Mouse (Mus musculus): ENCODE measurements around the gene Crxos. TPM values are rescaled to one million over a fixed set of nuclear protein-coding genes. Genes with fewer than 3 reads are reported as not detected.

Gene Crxos
- total and polyA plus RNA-seq, 3 experiments: 1.1 to 1.5 TPM; not detected in 1

GRCm38 (mm10) chr7:15859657-15860056, 22.8 kb upstream of the Crxos start:
- no peak overlapping the region for H3K4me3 ChIP-seq (replicated peaks in 1 of 3; ENCODE audit: low read depth in 2 of 3, low read length in 2 of 3, poor library complexity in 1 of 3)
- H3K9me3 ChIP-seq (replicated peaks; ENCODE audit: low read length): peaks cover 2% of the 10 kb centered on the region
- no peak overlapping the region for H3K4me2 ChIP-seq (ENCODE audit: insufficient read depth, low read depth, poor library complexity, severe bottlenecking)
- H3K79me2 ChIP-seq (replicated peaks; ENCODE audit: control insufficient read depth, extremely low read depth, insufficient read depth, poor library complexity, severe bottlenecking): no peaks in the 10 kb centered on the region
- H3K27ac ChIP-seq (ENCODE audit: insufficient read depth, low read depth): no peak overlapping the region
- in situ Hi-C loops (cut with MboI; ENCODE audit: low pct_ligation_motif_present, low pct_unique_long_range_greater_than_20kb, low sequenced_read_pairs): no loop called here
- peaks cover 61% of the 10 kb centered on the region for H3K27me3 ChIP-seq (replicated peaks)
- no peak overlapping the region for H3K9ac ChIP-seq (ENCODE audit: insufficient read depth, low read depth)
- H3K4me1 ChIP-seq (ENCODE audit: control insufficient read depth in 1 of 2, insufficient read depth in 2 of 2): no peaks in the 10 kb centered on the region
- dilution Hi-C loops (cut with MboI; ENCODE audit: extremely low pct_ligation_motif_present, extremely low pct_unique_long_range_greater_than_20kb, low sequenced_read_pairs): no loop called here
- peak; percentile 17 for DNase-seq (ENCODE audit: extremely low read depth)
- TF ChIP-seq RAD21 (IDR thresholded peaks at IDR 0.05; ENCODE audit: low read depth, low read length): peak; percentile 66
- TF ChIP-seq CHD2 (IDR thresholded peaks at IDR 0.05; ENCODE audit: low read length): no peak
- peak in 1 of 2 experiments; percentile 67; a peak in 2 of 4 replicates for TF ChIP-seq CTCF (conservative IDR thresholded peaks at IDR 0.05 in 1 of 2, IDR thresholded peaks at IDR 0.05 in 1 of 2; ENCODE audit: low read depth in 2 of 2, low read length in 2 of 2)
- peak; percentile 59 for TF ChIP-seq SMC3 (IDR thresholded peaks at IDR 0.05; ENCODE audit: low read depth, low read length)
- H3K36me3 ChIP-seq (replicated peaks in 1 of 2; ENCODE audit: control insufficient read depth in 1 of 2, insufficient read depth in 1 of 2, low read length in 1 of 2): no peaks in the 10 kb centered on the region

- H3K79me2 ChIP-seq (replicated peaks; ENCODE audit: control insufficient read depth, extremely low read depth, insufficient read depth, poor library complexity, severe bottlenecking): no peaks in the 10 kb centered on the region
- no peaks in the 10 kb centered on the region for H3K36me3 ChIP-seq (replicated peaks in 1 of 2; ENCODE audit: control insufficient read depth in 1 of 2, insufficient read depth in 1 of 2, low read length in 1 of 2)
- TF ChIP-seq NRF1 (IDR thresholded peaks at IDR 0.05; ENCODE audit: low read depth, low read length): no peak
- TF ChIP-seq SIN3A (IDR thresholded peaks at IDR 0.05; ENCODE audit: low read length): no peak
- no peak for TF ChIP-seq POLR2AphosphoS2 (IDR thresholded peaks at IDR 0.05; ENCODE audit: low read depth, low read length)
- no peak for TF ChIP-seq MAFK (IDR thresholded peaks at IDR 0.05; ENCODE audit: insufficient replicate concordance, low read length)
- no peak for TF ChIP-seq PAX5 (IDR thresholded peaks at IDR 0.05; ENCODE audit: low read length)
- TF ChIP-seq MAZ (IDR thresholded peaks at IDR 0.05; ENCODE audit: low read depth, low read length): no peak
- no peak for TF ChIP-seq USF2 (conservative IDR thresholded peaks at IDR 0.05; ENCODE audit: low read depth, low read length)
- TF ChIP-seq IRF4 (IDR thresholded peaks at IDR 0.05; ENCODE audit: low read depth, low read length): no peak
- TF ChIP-seq RCOR1 (conservative IDR thresholded peaks at IDR 0.05; ENCODE audit: low read depth, low read length): no peak
- no peak for TF ChIP-seq TBP (conservative IDR thresholded peaks at IDR 0.05; ENCODE audit: low read depth, low read length)
- no peak for TF ChIP-seq BHLHE40 (IDR thresholded peaks at IDR 0.05; ENCODE audit: low read depth, low read length)
- dilution Hi-C loops (cut with MboI; ENCODE audit: extremely low pct_ligation_motif_present, extremely low pct_unique_long_range_greater_than_20kb, low sequenced_read_pairs): no loop called here
- no peak overlapping the region for H3K4me2 ChIP-seq (ENCODE audit: insufficient read depth, low read depth, poor library complexity, severe bottlenecking)
- H3K4me1 ChIP-seq (ENCODE audit: control insufficient read depth in 1 of 2, insufficient read depth in 2 of 2): peaks cover 0 to 3% of the 10 kb centered on the region in 2 experiments; a peak in 1 of 4 replicates
- no peak overlapping the region for H3K4me3 ChIP-seq (replicated peaks in 1 of 3; ENCODE audit: low read depth in 2 of 3, low read length in 2 of 3, poor library complexity in 1 of 3)
- no peak overlapping the region for H3K9ac ChIP-seq (ENCODE audit: insufficient read depth, low read depth)
- peaks cover 75% of the 10 kb centered on the region for H3K27me3 ChIP-seq (replicated peaks)
- no peak overlapping the region for H3K27ac ChIP-seq (ENCODE audit: insufficient read depth, low read depth)
- DNase-seq (ENCODE audit: extremely low read depth): no peak
- H3K9me3 ChIP-seq (replicated peaks; ENCODE audit: low read length): no peaks in the 10 kb centered on the region
- in situ Hi-C loops (cut with MboI; ENCODE audit: low pct_ligation_motif_present, low pct_unique_long_range_greater_than_20kb, low sequenced_read_pairs): no loop called here
Measured at GRCm38 (mm10) chr7:15864104-15864503, 18.3 kb upstream of the Crxos start.

- no peak for TF ChIP-seq ETS1 (conservative IDR thresholded peaks at IDR 0.05; ENCODE audit: low read depth, low read length)
- no peak for TF ChIP-seq CHD2 (IDR thresholded peaks at IDR 0.05; ENCODE audit: low read length)
- TF ChIP-seq TBP (conservative IDR thresholded peaks at IDR 0.05; ENCODE audit: low read depth, low read length): no peak
- no peak for TF ChIP-seq ELF1 (IDR thresholded peaks at IDR 0.05; ENCODE audit: low read depth, low read length)
- no peak for TF ChIP-seq ZC3H11A (IDR thresholded peaks at IDR 0.05; ENCODE audit: low read depth, low read length)
- TF ChIP-seq MAX (IDR thresholded peaks at IDR 0.05; ENCODE audit: low read length): no peak
- no peak for TF ChIP-seq KAT2A (IDR thresholded peaks at IDR 0.05; ENCODE audit: insufficient replicate concordance, low read length)
- TF ChIP-seq MXI1 (IDR thresholded peaks at IDR 0.05; ENCODE audit: low read depth, low read length): no peak
- TF ChIP-seq EP300 (IDR thresholded peaks at IDR 0.05; ENCODE audit: low read length): no peak
- TF ChIP-seq MEF2A (IDR thresholded peaks at IDR 0.05; ENCODE audit: borderline replicate concordance, low read depth, low read length): no peak
- no peak for TF ChIP-seq GABPA (IDR thresholded peaks at IDR 0.05; ENCODE audit: insufficient replicate concordance, low read depth, low read length)
- no peak for TF ChIP-seq JUND (conservative IDR thresholded peaks at IDR 0.05; ENCODE audit: low read depth, low read length)
- TF ChIP-seq PAX5 (IDR thresholded peaks at IDR 0.05; ENCODE audit: low read length): no peak
- TF ChIP-seq POLR2A (IDR thresholded peaks at IDR 0.05; ENCODE audit: low read depth, low read length): no peak
- TF ChIP-seq SMC3 (IDR thresholded peaks at IDR 0.05; ENCODE audit: low read depth, low read length): no peak
- TF ChIP-seq SIN3A (IDR thresholded peaks at IDR 0.05; ENCODE audit: low read length): no peak
- Histone ChIP-seq H3K9ac (ENCODE audit: insufficient read depth, low read depth) (no peak within 1 kb of the TSS), H3K4me3 (replicated peaks in 1 of 3; ENCODE audit: low read depth in 2 of 3, low read length in 2 of 3, poor library complexity in 1 of 3) (no peak within 1 kb of the TSS), H3K9me3 (replicated peaks; ENCODE audit: low read length) (no peaks in the 10 kb centered on the region), H3K4me1 (ENCODE audit: control insufficient read depth in 1 of 2, insufficient read depth in 2 of 2) (no peaks in the 10 kb centered on the region), H3K4me2 (ENCODE audit: insufficient read depth, low read depth, poor library complexity, severe bottlenecking) (no peak within 1 kb of the TSS), H3K27me3 (replicated peaks) (peaks cover 77% of the 10 kb centered on the region), H3K27ac (ENCODE audit: insufficient read depth, low read depth) (no peak within 1 kb of the TSS), H3K36me3 (replicated peaks in 1 of 2; ENCODE audit: control insufficient read depth in 1 of 2, insufficient read depth in 1 of 2, low read length in 1 of 2) (no peaks in the 10 kb centered on the region), H3K79me2 (replicated peaks; ENCODE audit: control insufficient read depth, extremely low read depth, insufficient read depth, poor library complexity, severe bottlenecking) (no peaks in the 10 kb centered on the region)
- no peak for DNase-seq (ENCODE audit: extremely low read depth)
- dilution Hi-C loops (cut with MboI; ENCODE audit: extremely low pct_ligation_motif_present, extremely low pct_unique_long_range_greater_than_20kb, low sequenced_read_pairs) (no loop called here), in situ Hi-C loops (cut with MboI; ENCODE audit: low pct_ligation_motif_present, low pct_unique_long_range_greater_than_20kb, low sequenced_read_pairs) (no loop called here)
Measured at GRCm38 (mm10) chr7:15879756-15880155, 2.7 kb upstream of the Crxos start, which contains the start of gene Crx. Gene Crx (minus strand): TSS chr7:15879968.
